Mouse (Mus musculus) retina, adult 2 months (tissue): ENCODE results near the gene Rpe65.

Experiments
- DNase-seq: peaks from one replicate; pipeline ENCODE4 v3.0.0-alpha.2; 2012; ENCODE audit warnings: low read depth, low spot score

Gene Rpe65

DNA sequence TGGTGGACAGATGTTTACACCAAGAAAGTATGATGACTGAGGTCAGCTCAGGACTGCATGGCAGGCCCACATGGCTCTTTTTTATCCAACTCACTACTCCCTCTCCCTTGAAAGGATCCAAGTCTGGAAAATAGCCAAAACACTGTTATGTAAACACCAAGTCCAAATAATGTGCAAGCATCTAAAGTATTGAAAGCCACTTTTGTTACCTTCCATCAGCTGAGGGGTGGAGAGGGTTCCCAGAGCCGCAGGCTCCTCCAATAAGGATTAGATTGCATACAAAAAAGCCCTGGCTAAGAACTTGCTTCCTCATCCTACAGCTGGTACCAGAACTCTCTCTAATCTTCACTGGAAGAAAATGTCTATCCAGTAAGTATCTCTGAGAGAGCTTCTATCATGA is at the start of gene Rpe65:
TSS of gene Rpe65 (plus strand) at position 301 of the 400 bp plus-strand sequence.
- no peak for DNase-seq

DNA sequence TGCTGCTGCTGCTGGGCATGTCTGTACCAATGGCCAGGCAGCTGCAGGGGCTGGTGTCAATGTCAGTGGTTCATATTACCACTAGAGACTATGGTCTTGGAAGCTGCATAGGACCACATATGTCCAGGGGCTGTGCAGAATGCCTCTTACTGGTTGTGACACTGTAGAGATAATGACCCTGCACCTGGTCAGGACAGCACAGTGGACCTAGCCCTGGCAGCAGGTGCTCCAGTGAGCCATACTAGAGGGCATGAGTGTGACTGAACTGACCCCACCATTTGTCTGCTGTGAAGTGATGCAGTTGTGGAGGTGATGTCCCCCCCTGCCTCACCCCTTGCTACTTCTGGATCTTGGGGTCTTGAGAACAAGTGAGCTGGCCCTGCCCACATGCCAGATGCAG is 48.8 kb upstream of the Rpe65 start:
- DNase-seq, result no peak

DNA sequence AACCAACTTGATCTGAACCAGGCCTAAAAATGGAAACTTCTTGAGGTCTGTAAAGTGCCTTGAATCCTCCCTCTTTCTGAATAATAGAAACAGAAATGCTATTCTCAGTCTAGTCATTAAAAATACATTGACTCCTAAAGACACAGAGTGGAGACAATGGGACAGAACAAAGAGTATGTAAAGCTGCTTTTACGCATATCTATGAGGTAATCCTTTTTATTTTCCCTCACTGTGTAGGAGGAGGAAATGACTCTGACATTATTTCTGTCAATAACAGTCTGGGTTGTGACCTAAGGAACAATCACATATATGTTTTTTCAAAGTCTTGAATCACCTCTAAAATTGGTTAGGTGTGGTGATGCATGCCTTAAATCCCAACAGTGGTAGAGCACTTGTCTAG is 16.0 kb downstream of the Rpe65 start:
- no peak for DNase-seq

DNA sequence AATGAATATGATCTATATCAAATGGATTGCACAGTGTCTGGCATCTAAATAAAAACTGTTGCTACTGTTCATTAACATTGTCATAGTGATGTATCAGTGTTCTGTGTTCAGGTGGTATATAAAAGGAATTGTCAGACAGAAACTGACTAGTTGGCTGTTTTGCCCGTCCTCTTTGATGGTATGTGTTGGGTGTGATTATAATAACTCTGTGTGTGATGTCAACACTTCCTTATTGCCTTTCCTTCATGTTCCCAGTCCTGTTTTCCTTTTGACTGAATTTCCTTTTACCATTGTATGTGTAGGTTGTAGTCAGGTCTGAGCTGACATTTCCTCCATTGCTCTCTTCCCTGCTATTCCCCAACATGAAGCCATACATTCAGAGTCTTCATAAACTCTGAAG is 22.1 kb downstream of the Rpe65 start:
- no peak for DNase-seq

DNA sequence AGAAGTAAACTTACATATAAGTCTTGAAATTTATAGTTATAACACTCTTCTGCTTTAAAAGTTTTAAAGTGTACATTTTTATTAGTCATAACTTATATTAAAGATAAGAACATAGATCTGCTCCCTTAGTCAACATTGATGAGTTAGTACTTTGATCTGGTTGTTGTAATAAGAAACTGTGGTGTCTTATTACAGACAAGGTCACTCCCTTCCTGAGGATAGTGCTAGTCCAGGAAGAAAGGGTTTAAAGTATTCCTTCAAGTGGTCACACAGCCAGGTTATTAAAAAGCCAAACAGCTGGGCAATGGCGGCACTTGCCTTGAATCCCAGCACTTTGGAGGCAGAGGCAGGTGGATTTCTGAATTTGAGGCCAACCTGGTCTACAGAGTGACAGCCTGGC is 25.0 kb downstream of the Rpe65 start:
- no peak for DNase-seq

DNA sequence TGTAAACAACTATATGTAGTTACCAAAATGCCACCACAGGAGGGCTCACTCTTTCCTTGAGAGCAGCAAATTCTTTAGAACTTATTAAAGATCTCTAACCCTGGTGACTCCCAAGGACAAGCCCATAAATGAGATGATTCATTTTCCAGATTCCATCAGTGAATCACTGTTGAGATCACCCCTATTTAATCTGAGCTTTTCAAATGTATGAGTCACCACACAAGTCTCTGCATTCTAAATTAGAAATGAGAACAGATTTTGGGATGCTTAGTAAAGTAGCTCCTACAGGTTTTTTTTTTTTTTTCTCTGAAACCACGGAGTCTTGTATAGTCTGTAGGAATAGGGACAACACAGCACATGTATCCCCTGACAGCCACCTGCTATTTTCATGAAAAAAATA is 61.8 kb downstream of the Rpe65 start:
- DNase-seq, result no peak

DNA sequence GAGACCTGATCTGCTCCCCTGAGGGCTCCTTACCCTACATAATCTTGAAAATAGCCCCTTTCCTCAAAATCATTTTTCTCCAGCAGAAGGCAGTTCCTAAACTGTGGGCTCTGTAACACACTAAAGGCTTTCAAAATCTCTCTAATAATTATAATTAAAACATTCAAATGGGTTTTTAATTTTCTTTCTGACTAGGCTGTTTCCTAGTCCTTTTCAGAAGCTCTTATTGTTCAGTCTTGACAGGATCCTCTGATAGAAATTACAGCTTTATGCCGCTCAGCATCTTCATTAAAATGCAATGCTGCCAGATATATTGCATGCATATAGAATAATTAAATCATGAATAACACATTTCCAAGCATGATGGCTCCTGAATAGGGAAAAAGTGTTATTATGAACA is 64.4 kb downstream of the Rpe65 start:
- DNase-seq, result no peak
